Mouse (Mus musculus): Measurements from ENCODE around the gene Bckdhb.

DNA sequence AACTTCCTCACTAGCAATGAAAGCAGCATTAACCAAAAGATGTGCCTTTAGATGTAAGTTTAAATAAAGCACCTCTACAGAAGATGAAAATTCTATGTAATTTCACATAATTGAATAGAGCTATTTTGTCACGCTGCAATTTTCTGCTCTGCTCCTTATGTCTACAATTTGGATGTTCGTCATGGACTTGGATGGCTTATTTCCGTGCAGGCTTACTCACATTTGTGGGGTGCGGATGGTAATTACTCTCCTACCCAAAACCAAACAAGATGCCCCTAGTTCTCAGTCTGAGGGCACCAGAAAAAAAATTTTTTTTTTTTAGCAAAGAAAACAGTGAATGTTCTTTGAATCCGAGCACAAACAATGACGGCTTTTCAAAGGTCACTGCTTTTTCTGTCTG lies 212.2 kb downstream of the Bckdhb start:
- TF ChIP-seq ZC3H11A (IDR thresholded peaks at IDR 0.05; ENCODE audit: borderline replicate concordance, low read depth, low read length) (no peak), MAFK (IDR thresholded peaks at IDR 0.05; ENCODE audit: insufficient read depth, low read depth, low read length) (no peak), CHD2 (IDR thresholded peaks at IDR 0.05; ENCODE audit: low read depth, low read length) (no peak), ZNF384 (IDR thresholded peaks at IDR 0.05; ENCODE audit: low read depth, low read length) (no peak), HCFC1 (IDR thresholded peaks at IDR 0.05; ENCODE audit: borderline replicate concordance, insufficient read depth, low read length) (no peak)

Measured in ES-E14 (cell line).